Mouse (Mus musculus) thymus, adult 2 months (tissue): ENCODE measurements around the gene Cacng6.

Experiments used
- CTCF ChIP-seq: fragments of 200-500 bp; IDR thresholded peaks from 2 replicates; pipeline ENCODE4 v1.5.1; 2012; ENCODE audit warnings: mild to moderate bottlenecking, control low read depth, low read length, moderate library complexity, borderline replicate concordance; ENCODE audit not compliant: control insufficient read depth, poor library complexity, insufficient read depth; ENCODE audit errors: extremely low read depth
- POLR2A ChIP-seq: fragments of 200-500 bp; IDR thresholded peaks from 2 replicates; pipeline ENCODE4 v1.6.1; 2012; ENCODE audit warnings: mild to moderate bottlenecking, low read length, control low read depth, moderate library complexity; ENCODE audit not compliant: control insufficient read depth, poor library complexity, insufficient read depth; ENCODE audit errors: extremely low read depth

DNA sequence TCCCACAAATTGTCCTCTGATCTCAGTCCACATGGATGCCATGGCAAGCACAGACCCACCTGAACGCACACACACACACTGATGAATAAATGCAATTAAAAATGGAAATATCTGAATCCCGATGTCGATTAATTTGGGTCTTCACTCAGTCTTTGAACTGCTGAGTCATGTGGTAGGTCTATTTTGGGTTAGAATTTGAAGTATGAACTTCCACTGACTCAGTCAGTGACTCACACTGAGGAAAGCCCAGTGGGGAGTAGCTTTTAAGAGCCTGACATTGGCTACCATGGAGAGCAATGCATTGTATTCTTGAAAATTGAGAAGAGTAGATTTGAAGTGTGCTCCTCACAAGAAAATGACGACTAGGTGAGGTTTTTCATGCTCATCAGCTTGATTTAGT, 23.0 kb downstream of the Cacng6 start:
- no peak for TF ChIP-seq CTCF
- no peak for TF ChIP-seq POLR2A
